Mouse (Mus musculus) hindbrain, postnatal 0 days (tissue): Measurements from ENCODE around the gene Npr3. TPM values are rescaled to one million over a fixed set of nuclear protein-coding genes. Genes with fewer than 3 reads are reported as not detected.
A peak's percentile ranks its signal among the peaks of the same experiment; 100 is the strongest.

Source experiments
- ATAC-seq: fragments of 200-750 bp; cut with Nextera tagmentation; 2 replicates; pipeline ENCODE4 v1.8.0; 2017; ENCODE audit warnings: mild to moderate bottlenecking, moderate TSS enrichment, moderate library complexity
- DNase-seq: peaks from one replicate; pipeline ENCODE4 v3.0.0-alpha.2; 2015; ENCODE audit warnings: low spot score
- H3K27ac ChIP-seq: fragments of 300-500 bp; sonication (generic); 2 replicates; pipeline ENCODE4 v1.5.1; 2014; ENCODE audit warnings: mild to moderate bottlenecking
- H3K27me3 ChIP-seq: fragments of 300-500 bp; sonication (generic); 2 replicates; pipeline ENCODE4 v1.6.1; 2014; ENCODE audit warnings: low read length, mixed read lengths; ENCODE audit not compliant: insufficient read depth
- H3K36me3 ChIP-seq: fragments of 300-500 bp; sonication (generic); 2 replicates; pipeline ENCODE4 v1.6.1; 2014; ENCODE audit warnings: low read length, mixed read lengths; ENCODE audit not compliant: insufficient read depth
- H3K4me1 ChIP-seq: fragments of 300-500 bp; sonication (generic); 2 replicates; pipeline ENCODE4 v1.6.1; 2014; ENCODE audit warnings: antibody characterized with exemption, low read length, mixed read lengths; ENCODE audit not compliant: insufficient read depth
- H3K4me2 ChIP-seq: fragments of 300-500 bp; sonication (generic); 2 replicates; pipeline ENCODE4 v1.6.1; 2014; ENCODE audit warnings: low read depth, mild to moderate bottlenecking, low read length, moderate library complexity, mixed read lengths
- H3K4me3 ChIP-seq: fragments of 300-500 bp; sonication (generic); 2 replicates; pipeline ENCODE4 v1.5.1; 2014; ENCODE audit warnings: low read length
- H3K9ac ChIP-seq: fragments of 300-500 bp; sonication (generic); replicated peaks from 2 replicates; pipeline ENCODE4 v1.6.1; 2014; ENCODE audit warnings: mild to moderate bottlenecking, low read length, moderate library complexity, mixed read lengths
- H3K9me3 ChIP-seq: fragments of 300-500 bp; sonication (generic); 2 replicates; pipeline ENCODE4 v1.6.1; 2016; ENCODE audit warnings: low read length, mixed read lengths
- CTCF ChIP-seq: IDR thresholded peaks from 2 replicates; pipeline ENCODE4 v1.5.1; 2016; ENCODE audit warnings: antibody characterized with exemption, control low read depth, low read depth
- WGBS: fragments of 180-500 bp; shearing (Covaris S2); extraction: QIAGEN DNeasy Blood & Tissue Kit; methylation state at CpG from one replicate; pipeline ENCODE4 v1.1.7; 2014; 5-methylcytosine and 5-hydroxymethylcytosine counted together
- polyA plus RNA-seq: library from polyadenylated mRNA; unstranded; fragments of >200 nt; fragmentation: Nextera tagmentation; extraction: Ambion mirVana; gene quantifications from 2 replicates; pipeline ENCODE4 v1.2.1, GENCODE M21; 2015
- total RNA-seq: library from RNA; depleted of rRNA; stranded (reverse); fragments of >200 nt; gene quantifications from 2 replicates; pipeline ENCODE4 v1.2.3, GENCODE M21; 2014; rRNA removed

Gene Npr3
- total RNA-seq (1.3 and 2.9 TPM in 2 replicates), polyA plus RNA-seq (0.66 and 0.74 TPM in 2 replicates)

- peaks cover 29% of the 10 kb centered on the region for H3K27me3 ChIP-seq
- H3K27ac ChIP-seq, result no peak within 1 kb of the TSS
- TF ChIP-seq CTCF, result peak; percentile 56
- H3K36me3 ChIP-seq, result no peaks in the 10 kb centered on the region
- peak within 1 kb of the TSS; percentile 92 for H3K4me2 ChIP-seq
- peak; percentile 75 for DNase-seq
- H3K9me3 ChIP-seq, result no peaks in the 10 kb centered on the region
- peak within 1 kb of the TSS; percentile 37 for H3K9ac ChIP-seq
- WGBS, result under 1% methylated on average over 42 of the region's 42 CpGs
- no peak for ATAC-seq
- H3K4me3 ChIP-seq, result peak within 1 kb of the TSS; percentile 51
- peaks cover 9% of the 10 kb centered on the region; the same call in 1 of the 2 replicates for H3K4me1 ChIP-seq
Observed at GRCm38 (mm10) chr15:11906571-11907531, at the start of gene Npr3. Gene Npr3, minus strand, starts transcription at chr15:11907287.

- Histone ChIP-seq H3K36me3 (no peaks in the 10 kb centered on the region), H3K4me1 (no peaks in the 10 kb centered on the region), H3K4me3 (no peak overlapping the region), H3K9me3 (no peaks in the 10 kb centered on the region), H3K4me2 (no peak overlapping the region), H3K9ac (no peak overlapping the region), H3K27me3 (no peaks in the 10 kb centered on the region), H3K27ac (no peak overlapping the region)
- ATAC-seq (no peak), DNase-seq (no peak)
- no peak for TF ChIP-seq CTCF
- 87% methylated on average over 7 of the region's 7 CpGs for WGBS
Observed at GRCm38 (mm10) chr15:11956129-11956528, 49.0 kb upstream of the Npr3 start.

- 47% methylated on average over 4 of the region's 4 CpGs for WGBS
- no peak for ATAC-seq
Observed at GRCm38 (mm10) chr15:11954190-11954589, 47.1 kb upstream of the Npr3 start.

DNA sequence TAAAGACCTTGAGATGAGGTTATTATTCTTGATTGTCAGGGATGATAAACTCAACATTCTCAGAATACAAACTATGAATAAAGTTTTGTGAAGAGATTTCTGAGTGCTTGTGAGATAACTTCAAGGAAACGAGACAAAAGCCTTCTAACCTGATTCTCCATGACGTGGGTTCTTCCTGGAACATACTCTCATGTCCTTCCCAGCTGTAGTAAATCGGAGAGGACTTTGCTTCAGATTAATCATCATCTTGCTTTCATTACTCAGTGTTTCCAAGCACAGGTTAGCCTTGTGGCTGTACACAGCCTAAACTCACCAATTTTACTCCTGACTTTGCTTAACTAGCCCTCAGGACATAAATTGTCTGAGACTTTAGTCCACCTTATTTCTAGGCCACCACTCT lies 45.1 kb upstream of the Npr3 start:
- no peaks in the 10 kb centered on the region for H3K9me3 ChIP-seq
- H3K4me2 ChIP-seq, result no peak overlapping the region
- no peaks in the 10 kb centered on the region for H3K4me1 ChIP-seq
- ATAC-seq (no peak), DNase-seq (no peak)
- no peak for TF ChIP-seq CTCF
- 84% methylated on average over 3 of the region's 3 CpGs for WGBS
- H3K9ac ChIP-seq, result no peak overlapping the region
- no peak overlapping the region for H3K4me3 ChIP-seq
- H3K27me3 ChIP-seq, result no peaks in the 10 kb centered on the region
- no peak overlapping the region for H3K27ac ChIP-seq
- no peaks in the 10 kb centered on the region for H3K36me3 ChIP-seq

More at GRCm38 (mm10) chr15:11954190-11954589, 47.1 kb upstream of the Npr3 start:
- Histone ChIP-seq H3K27ac (no peak overlapping the region), H3K36me3 (no peaks in the 10 kb centered on the region), H3K27me3 (no peaks in the 10 kb centered on the region), H3K9me3 (no peaks in the 10 kb centered on the region), H3K4me1 (no peaks in the 10 kb centered on the region), H3K9ac (no peak overlapping the region), H3K4me3 (no peak overlapping the region), H3K4me2 (no peak overlapping the region)
- no peak for TF ChIP-seq CTCF
- DNase-seq, result peak; percentile 12

DNA sequence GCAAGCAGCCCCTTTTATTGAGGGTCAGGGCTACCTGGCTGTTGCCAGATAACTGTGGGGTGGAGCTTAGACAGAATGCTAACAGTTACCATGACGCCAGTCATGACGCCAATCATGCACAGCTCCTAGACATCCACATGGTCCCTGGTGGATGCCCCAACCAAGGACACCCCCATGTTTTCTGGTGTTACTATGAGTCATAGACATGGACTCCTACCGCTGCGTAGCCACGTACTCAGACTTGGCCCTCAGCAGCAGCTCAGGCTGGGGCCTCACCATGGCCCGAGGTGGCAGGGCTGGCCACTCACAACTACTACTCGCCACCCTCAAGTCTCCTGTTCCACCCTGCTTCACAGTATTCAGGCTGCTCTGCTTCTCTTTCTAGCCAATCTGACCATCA lies 44.1 kb upstream of the Npr3 start:
- no peak for ATAC-seq
- 96% methylated on average over 7 of the region's 7 CpGs for WGBS
- no peak overlapping the region for H3K4me2 ChIP-seq

GRCm38 (mm10) chr15:11950144-11950543 lies 43.1 kb upstream of the Npr3 start:
- 92% methylated on average over 9 of the region's 10 CpGs for WGBS
- no peaks in the 10 kb centered on the region for H3K36me3 ChIP-seq
- TF ChIP-seq CTCF, result no peak
- no peak overlapping the region for H3K4me3 ChIP-seq
- ATAC-seq, result 0 out of 2 replicates have a peak, but pooled peaks have one; percentile 29
- no peak overlapping the region for H3K9ac ChIP-seq
- DNase-seq, result no peak
- H3K9me3 ChIP-seq, result no peaks in the 10 kb centered on the region
- H3K27me3 ChIP-seq, result no peaks in the 10 kb centered on the region
- no peaks in the 10 kb centered on the region for H3K4me1 ChIP-seq
- H3K4me2 ChIP-seq, result no peak overlapping the region
- H3K27ac ChIP-seq, result no peak overlapping the region

More for the DNA sequence above, 44.1 kb upstream of the Npr3 start:
- TF ChIP-seq CTCF, result no peak
- no peaks in the 10 kb centered on the region for H3K9me3 ChIP-seq
- no peaks in the 10 kb centered on the region for H3K36me3 ChIP-seq
- DNase-seq, result no peak
- H3K27ac ChIP-seq, result no peak overlapping the region
- H3K27me3 ChIP-seq, result no peaks in the 10 kb centered on the region
- H3K9ac ChIP-seq, result no peak overlapping the region
- H3K4me1 ChIP-seq, result no peaks in the 10 kb centered on the region
- no peak overlapping the region for H3K4me3 ChIP-seq

DNA sequence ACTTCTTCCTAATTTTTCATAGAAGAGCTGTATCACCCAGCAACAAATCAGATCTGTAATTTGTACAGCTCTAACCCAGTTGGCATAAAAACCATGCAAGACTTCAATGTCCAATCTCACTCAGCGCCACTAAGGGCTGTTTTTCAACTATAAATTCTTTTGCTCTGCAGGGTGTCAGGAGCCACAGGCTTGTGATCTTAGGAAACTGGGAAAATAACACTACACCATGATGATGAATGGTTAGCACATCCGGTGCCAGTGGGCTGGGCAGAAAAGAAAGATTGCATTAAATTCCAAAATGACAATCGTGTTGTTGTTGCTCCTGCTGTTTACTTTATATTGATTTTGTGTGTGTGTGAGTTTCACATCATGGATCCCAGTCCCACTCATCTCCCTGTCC lies 42.4 kb upstream of the Npr3 start:
- ATAC-seq, result no peak
- WGBS, result 86% methylated on average over 3 of the region's 3 CpGs

More for the DNA sequence above, 42.4 kb upstream of the Npr3 start:
- H3K4me2 ChIP-seq, result no peak overlapping the region
- DNase-seq, result no peak
- H3K9ac ChIP-seq, result no peak overlapping the region
- no peak overlapping the region for H3K4me3 ChIP-seq
- no peak for TF ChIP-seq CTCF
- H3K27me3 ChIP-seq, result no peaks in the 10 kb centered on the region
- H3K36me3 ChIP-seq, result no peaks in the 10 kb centered on the region
- H3K9me3 ChIP-seq, result no peaks in the 10 kb centered on the region
- H3K4me1 ChIP-seq, result no peaks in the 10 kb centered on the region
- no peak overlapping the region for H3K27ac ChIP-seq
